Mouse (Mus musculus) olfactory bulb, adult 2 months (tissue): ENCODE data around the gene Mef2d.

Experiments used
- CTCF ChIP-seq: fragments of 200-500 bp; IDR thresholded peaks from 2 replicates; pipeline ENCODE4 v1.5.1; 2012; ENCODE audit warnings: low read depth, mild to moderate bottlenecking, low read length, moderate library complexity; ENCODE audit not compliant: insufficient read depth
- POLR2A ChIP-seq: fragments of 200-500 bp; IDR thresholded peaks from 2 replicates; pipeline ENCODE4 v1.6.1; 2012; ENCODE audit warnings: mild to moderate bottlenecking, low read depth, low read length, moderate library complexity; ENCODE audit not compliant: insufficient read depth

- TF ChIP-seq POLR2A (no peak), CTCF (no peak)
Measured at GRCm38 (mm10) chr3:88170361-88170760, 28.2 kb downstream of the Mef2d start.
